Mouse (Mus musculus) CH12.LX (cell line): ENCODE measurements around the gene Abcd3. TPM values are rescaled to one million over a fixed set of nuclear protein-coding genes. Genes with fewer than 3 reads are reported as not detected.
A peak's percentile ranks its signal among the peaks of the same experiment; 100 is the strongest.

Source experiments
- DNase-seq: peaks from one replicate; pipeline ENCODE4 v3.0.0-alpha.2; 2013; ENCODE audit errors: extremely low read depth
- H3K27ac ChIP-seq: 2 replicates; pipeline ENCODE4 v1.5.1; 2012; ENCODE audit warnings: low read depth, mild to moderate bottlenecking, control low read depth, moderate library complexity; ENCODE audit not compliant: insufficient read depth
- H3K27me3 ChIP-seq: replicated peaks from 2 replicates; pipeline ENCODE3; 2012; ENCODE audit warnings: inconsistent platforms
- H3K36me3 ChIP-seq, 2 experiments: replicated peaks in 1 of 2; 2 replicates each; pipeline versions ENCODE3 to v1.6.1; 2012; ENCODE audit warnings: inconsistent platforms in 1 of 2, low read length in 1 of 2, mild to moderate bottlenecking in 1 of 2, mixed read lengths in 1 of 2, moderate library complexity in 1 of 2; ENCODE audit not compliant: control insufficient read depth in 1 of 2, insufficient read depth in 1 of 2
- H3K4me1 ChIP-seq, 2 experiments: 2 replicates each; pipeline ENCODE4 v1.6.1; 2012; ENCODE audit warnings: inconsistent platforms in 1 of 2, moderate library complexity in 1 of 2; ENCODE audit not compliant: insufficient read depth in 2 of 2, control insufficient read depth in 1 of 2
- H3K4me2 ChIP-seq: 2 replicates; pipeline ENCODE4 v1.6.1; 2012; ENCODE audit warnings: low read depth, mild to moderate bottlenecking, control low read depth; ENCODE audit not compliant: poor library complexity, insufficient read depth, severe bottlenecking
- H3K4me3 ChIP-seq, 3 experiments: fragments of 150-350 bp in 1 of 3; sonication (generic) in 1 of 3; replicated peaks in 1 of 3; 2 replicates each; pipeline versions ENCODE3 to v1.5.1; 2011 to 2012; ENCODE audit warnings: low read depth in 2 of 3, low read length in 2 of 3, mild to moderate bottlenecking in 2 of 3, moderate library complexity in 2 of 3, control low read depth in 1 of 3, improper control_type of control experiment in 1 of 3, inconsistent platforms in 1 of 3, mixed read lengths in 1 of 3; ENCODE audit not compliant: poor library complexity in 1 of 3
- H3K79me2 ChIP-seq: replicated peaks from 2 replicates; pipeline ENCODE4 v1.6.1; 2012; ENCODE audit warnings: mild to moderate bottlenecking, moderate library complexity; ENCODE audit not compliant: control insufficient read depth, poor library complexity, insufficient read depth, severe bottlenecking; ENCODE audit errors: extremely low read depth
- H3K9ac ChIP-seq: 2 replicates; pipeline ENCODE4 v1.6.1; 2012; ENCODE audit warnings: low read depth, mild to moderate bottlenecking, control low read depth, moderate library complexity; ENCODE audit not compliant: insufficient read depth
- H3K9me3 ChIP-seq: replicated peaks from 2 replicates; pipeline ENCODE3; 2012; ENCODE audit warnings: low read length, inconsistent platforms, mixed read lengths
- CHD1 ChIP-seq: IDR thresholded peaks from 2 replicates; pipeline ENCODE4 v1.6.1; 2012; ENCODE audit warnings: low read depth, low read length, improper control_type of control experiment, inconsistent platforms
- EP300 ChIP-seq: IDR thresholded peaks from 2 replicates; pipeline ENCODE4 v1.6.1; 2011; ENCODE audit warnings: low read length, improper control_type of control experiment
- GABPA ChIP-seq: IDR thresholded peaks from 2 replicates; pipeline ENCODE4 v1.6.1; 2012; ENCODE audit warnings: low read depth, low read length, improper control_type of control experiment, inconsistent platforms; ENCODE audit not compliant: insufficient replicate concordance
- HCFC1 ChIP-seq: IDR thresholded peaks from 2 replicates; pipeline ENCODE4 v1.6.1; 2012; ENCODE audit warnings: low read depth, mild to moderate bottlenecking, inconsistent platforms, low read length, improper control_type of control experiment
- JUN ChIP-seq: IDR thresholded peaks from 2 replicates; pipeline ENCODE4 v1.6.1; 2011; ENCODE audit warnings: low read depth, mild to moderate bottlenecking, low read length, improper control_type of control experiment, moderate library complexity; ENCODE audit not compliant: insufficient read depth
- JUND ChIP-seq: conservative IDR thresholded peaks from 2 replicates; pipeline ENCODE4 v1.6.1; 2011; ENCODE audit warnings: low read depth, low read length, improper control_type of control experiment
- MAX ChIP-seq: IDR thresholded peaks from 2 replicates; pipeline ENCODE4 v1.6.1; 2011; ENCODE audit warnings: low read length, improper control_type of control experiment
- MEF2A ChIP-seq: IDR thresholded peaks from 2 replicates; pipeline ENCODE4 v1.6.1; 2014; ENCODE audit warnings: low read depth, mild to moderate bottlenecking, inconsistent platforms, low read length, improper control_type of control experiment, borderline replicate concordance
- NELFE ChIP-seq: IDR thresholded peaks from 2 replicates; pipeline ENCODE4 v1.6.1; 2011; ENCODE audit warnings: low read depth, low read length, improper control_type of control experiment
- PAX5 ChIP-seq: IDR thresholded peaks from 2 replicates; pipeline ENCODE4 v1.6.1; 2012; ENCODE audit warnings: low read length, inconsistent platforms, mixed read lengths
- POLR2A ChIP-seq: IDR thresholded peaks from 2 replicates; pipeline ENCODE4 v1.6.1; 2011; ENCODE audit warnings: low read depth, mild to moderate bottlenecking, improper control_type of control experiment, low read length
- SIN3A ChIP-seq: IDR thresholded peaks from 2 replicates; pipeline ENCODE4 v1.6.1; 2012; ENCODE audit warnings: low read length, improper control_type of control experiment, inconsistent platforms
- SMC3 ChIP-seq: IDR thresholded peaks from 2 replicates; pipeline ENCODE4 v1.6.1; 2011; ENCODE audit warnings: low read depth, low read length, improper control_type of control experiment
- TCF12 ChIP-seq: IDR thresholded peaks from 2 replicates; pipeline ENCODE4 v1.6.1; 2014; ENCODE audit warnings: low read depth, mild to moderate bottlenecking, inconsistent platforms, low read length, improper control_type of control experiment
- UBTF ChIP-seq: IDR thresholded peaks from 2 replicates; pipeline ENCODE4 v1.6.1; 2012; ENCODE audit warnings: low read depth, mild to moderate bottlenecking, inconsistent platforms, low read length, improper control_type of control experiment, moderate library complexity
- ZKSCAN1 ChIP-seq: IDR thresholded peaks from 2 replicates; pipeline ENCODE4 v1.6.1; 2012; ENCODE audit warnings: low read depth, inconsistent platforms, low read length, improper control_type of control experiment, borderline replicate concordance
- ZMIZ1 ChIP-seq: IDR thresholded peaks from 2 replicates; pipeline ENCODE4 v1.6.1; 2012; ENCODE audit warnings: low read depth, mild to moderate bottlenecking, inconsistent platforms, low read length, improper control_type of control experiment
- dilution Hi-C: fragments of 300-500 bp; cut with MboI; formaldehyde crosslinking; loops from 2 replicates; pipeline ENCODE4 v1.14.3; 2020; ENCODE audit warnings: low sequenced_read_pairs; ENCODE audit not compliant: extremely low pct_unique_long_range_greater_than_20kb, extremely low pct_ligation_motif_present
- in situ Hi-C: fragments of 300-500 bp; cut with MboI; formaldehyde crosslinking; loops from 3 replicates; pipeline ENCODE4 v1.14.3; 2019; ENCODE audit warnings: low sequenced_read_pairs, low pct_ligation_motif_present, low pct_unique_long_range_greater_than_20kb, mixed read lengths
- polyA plus RNA-seq: library from polyadenylated mRNA; unstranded; fragments of >175 nt; gene quantifications from 2 replicates; pipeline ENCODE4 v1.2.1, GENCODE M21; 2012; ENCODE audit warnings: low read depth; ENCODE audit not compliant: insufficient read length
- total RNA-seq, 2 experiments: library from RNA; depleted of rRNA; stranded (reverse); fragments of 300-350 nt in 1 of 2; fragments of >200 nt in 1 of 2; gene quantifications; 2 replicates each; pipeline ENCODE4 v1.2.3; 2012 to 2014

Abcd3 gene
- total and polyA plus RNA-seq, 3 experiments: 53.5 to 65.9 (median 53.8) TPM

- Histone ChIP-seq H3K27ac (peak overlapping the region; percentile 71), H3K27me3 (no peaks in the 10 kb centered on the region), H3K4me1 (peaks cover 4 to 47% of the 10 kb centered on the region in 2 experiments; a peak in 3 of 4 replicates), H3K4me3 (peak overlapping the region; percentile 90 to 94 (median 94))
- no peak for DNase-seq
- in situ Hi-C loops: no loop called here
- TF ChIP-seq ZMIZ1: no peak
- no peak for TF ChIP-seq PAX5
- TF ChIP-seq NELFE: no peak
- TF ChIP-seq JUND: no peak
- TF ChIP-seq UBTF: no peak
- TF ChIP-seq TCF12: no peak
- no peak for TF ChIP-seq MEF2A
- TF ChIP-seq SMC3: no peak
- TF ChIP-seq POLR2A: no peak
- TF ChIP-seq ZKSCAN1: no peak
- TF ChIP-seq, all 38 proteins: peak for 0
- H3K36me3 ChIP-seq: peaks cover 0 to 2% of the 10 kb centered on the region in 2 experiments
- dilution Hi-C loops: no loop called here
- H3K9ac ChIP-seq: peak overlapping the region; percentile 82
- H3K9me3 ChIP-seq: no peaks in the 10 kb centered on the region
- H3K79me2 ChIP-seq: peaks cover 16% of the 10 kb centered on the region
- H3K4me2 ChIP-seq: peak overlapping the region; percentile 56; the same call in 1 of the 2 replicates
Measured at GRCm38 (mm10) chr3:121815549-121816235, 590 bp upstream of the Abcd3 start.

GRCm38 (mm10) chr3:121814413-121814864 lies 663 bp downstream of the Abcd3 start:
- peak overlapping the region; percentile 71 for H3K27ac ChIP-seq

GRCm38 (mm10) chr3:121813834-121814233 lies 1.3 kb downstream of the Abcd3 start:
- dilution Hi-C loops (no loop called here), in situ Hi-C loops (no loop called here)
- Histone ChIP-seq H3K27me3 (no peaks in the 10 kb centered on the region), H3K4me3 (peak overlapping the region; percentile 90 to 94 (median 94)), H3K27ac (no peak overlapping the region), H3K4me2 (peak overlapping the region; percentile 48; the same call in 1 of the 2 replicates), H3K9me3 (no peaks in the 10 kb centered on the region), H3K9ac (peak overlapping the region; percentile 82), H3K36me3 (peaks cover 4 to 10% of the 10 kb centered on the region in 2 experiments), H3K4me1 (peaks cover 8 to 47% of the 10 kb centered on the region in 2 experiments), H3K79me2 (peaks cover 30% of the 10 kb centered on the region)
- TF ChIP-seq JUN (no peak), GABPA (no peak), MAX (no peak), ZKSCAN1 (no peak), CHD1 (peak; percentile 64), HCFC1 (no peak), EP300 (no peak)
- DNase-seq: no peak

More at GRCm38 (mm10) chr3:121814413-121814864, 663 bp downstream of the Abcd3 start:
- H3K9ac ChIP-seq: peak overlapping the region; percentile 82
- no peaks in the 10 kb centered on the region for H3K9me3 ChIP-seq
- TF ChIP-seq PAX5 (no peak), SIN3A (0 out of 2 replicates have a peak, but pooled peaks have one; percentile 40)
- no peaks in the 10 kb centered on the region for H3K27me3 ChIP-seq
- peaks cover 8 to 48% of the 10 kb centered on the region in 2 experiments for H3K4me1 ChIP-seq
- peaks cover 4 to 10% of the 10 kb centered on the region in 2 experiments for H3K36me3 ChIP-seq
- H3K79me2 ChIP-seq: peaks cover 28% of the 10 kb centered on the region
- in situ Hi-C loops (no loop called here), dilution Hi-C loops (no loop called here)
- peak; percentile 25 for DNase-seq
- peak overlapping the region; percentile 90 to 94 (median 94) for H3K4me3 ChIP-seq
- peak overlapping the region; percentile 48; the same call in 1 of the 2 replicates for H3K4me2 ChIP-seq
